Mouse (Mus musculus) kidney, adult 8-10 months (tissue): ENCODE measurements around the gene Rab32.
"Not testable (repeated sequence)": the region's sequence is repeated elsewhere in the genome, so short reads cannot be mapped to it uniquely, and the experiment has no call there.

ENCODE experiments used
- DNase-seq, 2 experiments: peaks; one replicate each; pipeline ENCODE4 v3.0.0; 2022

Gene Rab32

DNA sequence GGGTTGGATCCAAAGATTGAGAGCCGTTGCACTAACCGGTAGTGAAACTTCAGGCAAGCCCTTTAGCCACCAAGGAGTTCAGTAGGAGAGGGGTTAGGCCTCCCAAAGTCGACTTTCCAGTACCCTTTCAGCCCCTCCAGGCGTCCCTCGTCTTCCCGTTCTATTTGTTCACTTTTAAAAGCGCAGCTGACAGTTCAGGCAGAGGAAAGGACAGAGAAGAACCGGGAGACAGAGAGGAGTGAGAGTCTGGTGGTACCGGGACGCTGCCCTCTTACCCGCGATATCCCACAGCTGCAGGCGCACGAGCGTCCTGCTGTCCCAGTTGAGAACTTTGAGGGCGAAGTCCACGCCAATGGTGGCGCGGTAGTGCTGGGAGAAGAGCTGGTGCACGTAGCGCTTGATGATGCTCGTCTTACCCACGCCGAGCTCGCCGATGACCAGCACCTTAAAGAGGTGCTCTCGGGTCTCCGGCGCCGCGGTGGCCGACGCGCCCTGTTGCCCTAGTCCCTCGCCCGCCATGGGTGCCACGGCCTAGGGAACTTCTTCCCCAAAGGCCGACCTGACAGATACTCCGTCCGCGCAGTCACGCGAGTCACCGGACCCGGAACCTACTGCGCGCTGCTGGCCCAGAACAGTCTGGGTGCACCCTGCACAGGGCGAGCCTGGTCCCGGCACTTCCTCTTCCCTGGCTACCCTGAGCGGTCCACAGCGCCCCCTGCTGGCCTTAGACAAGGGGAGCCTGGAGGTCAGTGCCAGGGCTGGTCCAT is at the start of gene Rab32:
Gene Rab32 (minus strand): TSS at position 696 of the 767 bp plus-strand sequence.
- DNase-seq, result peak; percentile 90 to 95

DNA sequence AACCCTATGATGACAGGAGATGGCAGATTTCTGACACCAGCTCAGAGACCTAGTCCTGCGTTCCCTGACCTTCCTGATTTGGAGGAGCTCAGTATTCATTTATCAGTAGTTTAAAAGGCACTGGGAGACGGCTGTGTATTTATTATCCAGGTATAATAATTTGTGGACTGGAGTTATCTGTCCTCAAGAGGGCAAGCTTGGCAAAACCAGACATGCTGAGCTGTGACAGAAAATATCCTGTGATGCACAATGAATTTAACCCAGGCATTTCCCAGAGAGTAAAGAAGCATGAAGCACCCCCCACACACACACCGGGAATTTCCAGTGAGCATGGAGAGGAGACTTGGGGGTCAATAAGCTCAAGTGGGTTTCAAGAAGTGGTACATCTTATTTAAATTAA is 42.7 kb upstream of the Rab32 start:
- no peak for DNase-seq

DNA sequence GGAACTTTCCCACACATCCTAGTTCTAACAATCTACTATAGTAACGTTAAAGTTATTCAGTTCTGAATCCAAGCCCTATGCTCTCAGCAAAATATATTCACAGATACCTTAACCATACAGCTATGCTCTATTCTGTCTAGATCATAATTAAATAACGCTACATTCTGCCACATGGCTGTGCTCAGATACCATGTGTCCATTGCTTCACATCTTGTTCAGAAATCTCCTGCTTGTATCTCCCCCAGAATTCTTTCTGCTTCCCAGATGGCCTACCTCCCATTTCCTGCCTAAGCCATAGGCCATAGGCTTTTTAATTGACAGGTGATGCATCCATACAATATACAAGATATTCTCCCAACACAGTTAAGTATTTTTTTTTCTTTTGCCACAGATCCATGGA is 39.4 kb upstream of the Rab32 start:
- DNase-seq, result not testable (repeated sequence)

- no peak for DNase-seq
These were observed 22.7 kb upstream of the Rab32 start for GRCm38 (mm10) chr10:10580811-10581210.

- no peak for DNase-seq
These were observed 21.8 kb upstream of the Rab32 start for GRCm38 (mm10) chr10:10579821-10580220.

DNA sequence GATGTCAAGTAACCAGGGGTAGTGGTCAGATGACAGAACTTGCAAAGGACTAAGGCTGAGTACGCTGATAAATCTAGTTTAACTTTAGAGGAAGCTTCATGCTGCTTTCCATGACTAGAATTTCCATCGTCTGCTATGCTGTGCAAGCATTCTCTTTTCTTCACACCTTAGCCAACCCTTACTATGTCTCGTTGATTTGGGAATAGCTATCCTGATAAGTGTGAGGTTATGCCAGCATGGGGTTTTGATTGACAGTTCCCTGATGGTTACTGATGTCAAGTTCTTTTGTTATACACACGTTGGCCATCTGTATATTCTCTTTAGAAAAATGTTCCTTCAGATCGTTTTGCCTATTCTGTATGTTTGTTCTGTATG is 259 bp upstream of the Rab32 start:
- DNase-seq, result no peak

DNA sequence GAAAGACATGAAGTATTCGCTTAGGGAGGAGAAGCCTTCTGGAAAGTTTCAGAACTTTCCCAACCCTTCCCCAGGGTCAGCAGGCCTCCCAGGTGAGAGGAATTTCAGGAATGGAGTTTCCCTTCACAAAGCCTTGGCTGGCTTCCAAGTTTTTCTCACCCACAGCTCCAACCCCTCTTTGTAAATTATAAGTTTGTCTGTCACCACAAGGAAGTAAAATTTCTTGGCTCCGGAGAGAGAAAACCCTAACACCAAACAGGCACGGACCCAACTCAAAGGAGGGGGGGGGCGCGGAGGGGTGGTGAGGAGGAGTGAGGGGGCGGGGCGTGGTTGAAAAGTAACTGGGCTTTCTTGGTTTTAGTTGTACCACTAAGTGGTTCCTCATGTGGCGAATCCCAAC is 980 bp downstream of the Rab32 start:
- DNase-seq, result peak; percentile 69 to 78

- no peak for DNase-seq
These were observed 2.4 kb downstream of the Rab32 start for GRCm38 (mm10) chr10:10555676-10556075.

DNA sequence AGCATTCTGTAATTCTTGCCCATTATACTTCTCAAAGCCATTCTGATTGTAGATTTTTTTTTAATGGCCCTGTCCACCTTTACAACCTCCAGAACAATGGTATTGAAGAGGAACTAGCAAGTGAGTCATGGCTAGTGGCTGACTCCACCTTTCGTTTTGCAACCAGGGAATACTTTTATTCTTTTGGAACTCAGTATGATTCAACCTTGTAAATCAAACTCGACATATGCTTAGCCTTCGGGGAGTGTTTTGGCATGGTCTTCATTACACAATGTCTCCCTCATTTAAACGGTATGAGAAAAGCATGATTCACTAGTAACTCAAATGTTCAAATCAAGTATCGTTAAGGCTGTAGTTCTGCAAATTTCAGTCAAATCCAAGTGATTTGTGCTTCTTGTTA is 2.8 kb downstream of the Rab32 start:
- no peak for DNase-seq

GRCm38 (mm10) chr10:10550134-10550533 is 7.9 kb downstream of the Rab32 start:
- DNase-seq, result no peak

GRCm38 (mm10) chr10:10546623-10547022 is 11.4 kb downstream of the Rab32 start:
- DNase-seq, result no peak

DNA sequence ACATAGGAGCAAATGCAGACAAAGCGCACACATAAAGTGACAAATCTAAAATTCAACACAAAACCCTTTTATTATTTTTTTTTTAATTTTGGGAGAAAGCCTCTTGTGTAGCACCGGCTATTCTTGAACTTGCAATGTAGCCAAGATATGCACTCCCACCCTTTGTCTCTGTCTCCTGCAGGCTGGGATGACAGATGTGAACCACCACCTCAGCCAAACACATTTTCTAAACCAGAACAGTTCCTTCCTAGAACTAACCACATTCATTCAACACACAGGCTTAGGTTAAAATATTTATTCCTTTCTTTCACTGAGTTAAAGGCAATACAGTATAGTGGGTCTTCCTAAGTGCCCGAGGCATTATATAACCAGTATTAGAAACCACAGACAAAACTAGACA is 13.1 kb downstream of the Rab32 start:
- DNase-seq, result no peak
